Mouse (Mus musculus) MEL (cell line): Measurements from ENCODE around the gene Il17ra. TPM values are rescaled to one million over a fixed set of nuclear protein-coding genes. Genes with fewer than 3 reads are reported as not detected.

Source experiments
- DNase-seq: peaks from one replicate; pipeline ENCODE4 v3.0.0; 2011; ENCODE audit warnings: low read depth, low spot score
- H3K27ac ChIP-seq: 2 replicates; pipeline ENCODE4 v1.5.1; 2012; ENCODE audit warnings: low read depth, mild to moderate bottlenecking, control low read depth, low read length, moderate library complexity; ENCODE audit not compliant: control insufficient read depth
- H3K27me3 ChIP-seq, 2 experiments: fragments of 150-350 bp in 1 of 2; sonication (generic) in 1 of 2; 2 replicates each; pipeline ENCODE4 v1.6.1; 2012; ENCODE audit warnings: low read length in 2 of 2, mild to moderate bottlenecking in 2 of 2, improper control_type of control experiment in 1 of 2, moderate library complexity in 1 of 2; ENCODE audit not compliant: insufficient read depth in 2 of 2, control insufficient read depth in 1 of 2
- H3K36me3 ChIP-seq, 2 experiments: 2 replicates each; pipeline ENCODE4 v1.6.1; 2012 to 2014; ENCODE audit warnings: low read length in 2 of 2, improper control_type of control experiment in 1 of 2, inconsistent platforms in 1 of 2, mild to moderate bottlenecking in 1 of 2; ENCODE audit not compliant: insufficient read depth in 2 of 2, control insufficient read depth in 1 of 2
- H3K4me1 ChIP-seq, 2 experiments: fragments of 150-350 bp in 1 of 2; sonication (generic) in 1 of 2; 2 replicates each; pipeline ENCODE4 v1.6.1; 2012; ENCODE audit warnings: low read length in 2 of 2, improper control_type of control experiment in 1 of 2, mild to moderate bottlenecking in 1 of 2; ENCODE audit not compliant: insufficient read depth in 2 of 2, control insufficient read depth in 1 of 2
- H3K4me3 ChIP-seq, 2 experiments: fragments of 150-350 bp in 1 of 2; sonication (generic) in 1 of 2; 2 replicates each; pipeline ENCODE4 v1.5.1; 2012; ENCODE audit warnings: low read depth in 2 of 2, low read length in 2 of 2, mild to moderate bottlenecking in 2 of 2, moderate library complexity in 2 of 2, control low read depth in 1 of 2, improper control_type of control experiment in 1 of 2; ENCODE audit not compliant: control insufficient read depth in 1 of 2, insufficient read depth in 1 of 2
- H3K79me2 ChIP-seq: 2 replicates; pipeline ENCODE4 v1.6.1; 2012; ENCODE audit warnings: mild to moderate bottlenecking, low read length, moderate library complexity; ENCODE audit not compliant: control insufficient read depth, poor library complexity, insufficient read depth
- H3K9ac ChIP-seq: 2 replicates; pipeline ENCODE4 v1.6.1; 2012; ENCODE audit warnings: low read depth, mild to moderate bottlenecking, control low read depth, low read length, moderate library complexity; ENCODE audit not compliant: control insufficient read depth, poor library complexity, severe bottlenecking
- H3K9me3 ChIP-seq: fragments of 150-350 bp; sonication (generic); replicated peaks from 2 replicates; pipeline ENCODE4 v1.6.1; 2012; ENCODE audit warnings: mild to moderate bottlenecking, low read length, improper control_type of control experiment, moderate library complexity; ENCODE audit not compliant: insufficient read depth
- CHD2 ChIP-seq: IDR thresholded peaks from 2 replicates; pipeline ENCODE4 v1.6.1; 2011; ENCODE audit warnings: low read length, improper control_type of control experiment
- CTCF ChIP-seq, 3 experiments: IDR thresholded peaks in 2 of 3; conservative IDR thresholded peaks in 1 of 3; 2 replicates each; pipeline ENCODE4 v1.5.1; 2011 to 2012; ENCODE audit warnings: low read length in 3 of 3, low read depth in 2 of 3, mild to moderate bottlenecking in 2 of 3, improper control_type of control experiment in 1 of 3, inconsistent platforms in 1 of 3, mixed read lengths in 1 of 3, moderate library complexity in 1 of 3; ENCODE audit not compliant: control insufficient read depth in 1 of 3, insufficient read depth in 1 of 3, poor library complexity in 1 of 3, severe bottlenecking in 1 of 3
- ELF1 ChIP-seq: IDR thresholded peaks from 2 replicates; pipeline ENCODE4 v1.6.1; 2014; ENCODE audit warnings: low read depth, mild to moderate bottlenecking, inconsistent platforms, low read length, improper control_type of control experiment, moderate library complexity
- EP300 ChIP-seq, 2 experiments: IDR thresholded peaks; 2 replicates each; pipeline ENCODE4 v1.6.1; 2011; ENCODE audit warnings: improper control_type of control experiment in 2 of 2, low read length in 2 of 2, low read depth in 1 of 2, mild to moderate bottlenecking in 1 of 2
- ETS1 ChIP-seq: IDR thresholded peaks from 2 replicates; pipeline ENCODE4 v1.6.1; 2012; ENCODE audit warnings: low read depth, mild to moderate bottlenecking, inconsistent platforms, low read length, improper control_type of control experiment, moderate library complexity
- GABPA ChIP-seq: IDR thresholded peaks from 2 replicates; pipeline ENCODE4 v1.6.1; 2012; ENCODE audit warnings: low read depth, mild to moderate bottlenecking, inconsistent platforms, low read length, improper control_type of control experiment, moderate library complexity
- GATA1 ChIP-seq: IDR thresholded peaks from 2 replicates; pipeline ENCODE4 v1.6.1; 2011; ENCODE audit warnings: low read depth, low read length, improper control_type of control experiment
- HCFC1 ChIP-seq: IDR thresholded peaks from 2 replicates; pipeline ENCODE4 v1.6.1; 2012; ENCODE audit warnings: low read depth, mild to moderate bottlenecking, inconsistent platforms, low read length, improper control_type of control experiment, moderate library complexity
- MAX ChIP-seq: IDR thresholded peaks from 2 replicates; pipeline ENCODE4 v1.6.1; 2011; ENCODE audit warnings: low read length, improper control_type of control experiment
- MXI1 ChIP-seq: IDR thresholded peaks from 2 replicates; pipeline ENCODE4 v1.6.1; 2011; ENCODE audit warnings: mild to moderate bottlenecking, low read depth, low read length, improper control_type of control experiment
- MYC ChIP-seq: IDR thresholded peaks from 2 replicates; pipeline ENCODE4 v1.6.1; 2011; ENCODE audit warnings: low read depth, mild to moderate bottlenecking, low read length, improper control_type of control experiment, moderate library complexity
- NELFE ChIP-seq: IDR thresholded peaks from 2 replicates; pipeline ENCODE4 v1.6.1; 2011; ENCODE audit warnings: low read depth, low read length, improper control_type of control experiment
- POLR2A ChIP-seq, 2 experiments: IDR thresholded peaks; 2 replicates each; pipeline ENCODE4 v1.6.1; 2011 to 2012; ENCODE audit warnings: low read length in 2 of 2, mild to moderate bottlenecking in 2 of 2, control low read depth in 1 of 2, improper control_type of control experiment in 1 of 2, low read depth in 1 of 2, moderate library complexity in 1 of 2; ENCODE audit not compliant: control insufficient read depth in 1 of 2, insufficient read depth in 1 of 2, poor library complexity in 1 of 2
- POLR2AphosphoS2 ChIP-seq: IDR thresholded peaks from 2 replicates; pipeline ENCODE4 v1.6.1; 2011; ENCODE audit warnings: low read length, improper control_type of control experiment
- SIN3A ChIP-seq: IDR thresholded peaks from 2 replicates; pipeline ENCODE4 v1.6.1; 2012; ENCODE audit warnings: low read length, improper control_type of control experiment, inconsistent platforms
- SMC3 ChIP-seq: IDR thresholded peaks from 2 replicates; pipeline ENCODE4 v1.6.1; 2011; ENCODE audit warnings: low read depth, low read length, improper control_type of control experiment
- TBP ChIP-seq: IDR thresholded peaks from 2 replicates; pipeline ENCODE4 v1.8.0; 2011; ENCODE audit warnings: low read depth, low read length, improper control_type of control experiment
- TCF12 ChIP-seq: IDR thresholded peaks from 2 replicates; pipeline ENCODE4 v1.6.1; 2014; ENCODE audit warnings: low read depth, mild to moderate bottlenecking, inconsistent platforms, low read length, improper control_type of control experiment, moderate library complexity
- UBTF ChIP-seq: IDR thresholded peaks from 2 replicates; pipeline ENCODE4 v1.6.1; 2012; ENCODE audit warnings: low read depth, mild to moderate bottlenecking, inconsistent platforms, low read length, improper control_type of control experiment, moderate library complexity, borderline replicate concordance; ENCODE audit not compliant: insufficient read depth
- USF1 ChIP-seq: IDR thresholded peaks from 2 replicates; pipeline ENCODE4 v1.6.1; 2014; ENCODE audit warnings: low read depth, mild to moderate bottlenecking, inconsistent platforms, low read length, improper control_type of control experiment, moderate library complexity
- USF2 ChIP-seq, 2 experiments: IDR thresholded peaks; 2 replicates each; pipeline ENCODE4 v1.6.1; 2011 to 2012; ENCODE audit warnings: improper control_type of control experiment in 2 of 2, low read length in 2 of 2, borderline replicate concordance in 1 of 2, inconsistent platforms in 1 of 2, low read depth in 1 of 2, mild to moderate bottlenecking in 1 of 2; ENCODE audit not compliant: insufficient read depth in 1 of 2
- ZKSCAN1 ChIP-seq: IDR thresholded peaks from 2 replicates; pipeline ENCODE4 v1.6.1; 2012; ENCODE audit warnings: low read depth, mild to moderate bottlenecking, inconsistent platforms, low read length, improper control_type of control experiment, moderate library complexity
- ZMIZ1 ChIP-seq: IDR thresholded peaks from 2 replicates; pipeline ENCODE4 v1.6.1; 2012; ENCODE audit warnings: low read depth, mild to moderate bottlenecking, inconsistent platforms, low read length, improper control_type of control experiment, moderate library complexity
- polyA plus RNA-seq, 2 experiments: library from polyadenylated mRNA; stranded (reverse) in 1 of 2; unstranded in 1 of 2; fragments of >175 nt in 1 of 2; fragments of >200 nt in 1 of 2; gene quantifications; 2 replicates each; pipeline versions ENCODE4 v1.2.1 to v1.2.4; 2012; ENCODE audit warnings: low replicate concordance in 2 of 2, low read depth in 1 of 2; ENCODE audit not compliant: insufficient read length in 2 of 2, insufficient read depth in 1 of 2, missing spikeins in 1 of 2
- total RNA-seq: library from RNA; depleted of rRNA; stranded (reverse); fragments of 300-350 nt; gene quantifications from 2 replicates; pipeline ENCODE4 v1.2.3, GENCODE M21; 2012

Il17ra gene
- total and polyA plus RNA-seq, 3 experiments: 18.0 to 43.3 TPM; not detected in 1

GRCm38 (mm10) chr6:120452384-120453102 lies 10.5 kb upstream of the Il17ra start:
- DNase-seq: peak; percentile 38
- H3K9me3 ChIP-seq: no peaks in the 10 kb centered on the region
- peak overlapping the region; percentile 27 for H3K9ac ChIP-seq
- peak overlapping the region; percentile 17 to 21; a peak in 3 of 4 replicates for H3K4me3 ChIP-seq
- H3K27me3 ChIP-seq: no peaks in the 10 kb centered on the region
- peaks cover 13 to 32% of the 10 kb centered on the region in 2 experiments for H3K4me1 ChIP-seq
- no peaks in the 10 kb centered on the region for H3K79me2 ChIP-seq
- peaks cover 0 to 30% of the 10 kb centered on the region in 2 experiments; a peak in 2 of 4 replicates for H3K36me3 ChIP-seq
- 0 out of 2 replicates have a peak, but pooled peaks have one; percentile 15 for TF ChIP-seq GATA1
- no peak for TF ChIP-seq ELF1
- peak overlapping the region; percentile 51 for H3K27ac ChIP-seq

DNA sequence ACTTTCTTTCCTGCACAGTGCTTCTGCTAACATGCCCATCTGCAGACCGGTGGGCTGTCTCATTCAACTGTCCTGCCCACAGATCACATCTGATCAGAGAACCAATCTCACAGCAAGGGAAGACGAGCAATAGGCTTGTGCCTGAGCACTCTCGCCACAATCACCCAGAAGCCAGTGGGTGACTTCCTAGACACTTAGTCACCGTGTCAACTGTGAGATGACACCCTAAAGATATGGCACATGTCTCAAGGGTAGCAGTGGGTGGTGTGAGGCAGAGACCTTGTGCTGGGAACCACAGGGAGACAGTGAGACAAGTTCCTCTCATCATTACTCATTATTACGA lies 10.0 kb upstream of the Il17ra start:
- H3K27ac ChIP-seq: peak overlapping the region; percentile 51
- TF ChIP-seq MAX (peak; percentile 87), USF2 (IDR thresholded peaks at IDR 0.05; ENCODE audit: borderline replicate concordance in 1 of 2, insufficient read depth in 1 of 2, low read depth in 1 of 2, low read length in 2 of 2) (no peak), TCF12 (peak; percentile 16; the same call in 1 of the 2 replicates), GABPA (no peak), NELFE (peak; percentile 50; the same call in 1 of the 2 replicates), HCFC1 (peak; percentile 49; the same call in 1 of the 2 replicates), USF1 (no peak), ZKSCAN1 (no peak), TBP (peak; percentile 81), ZMIZ1 (0 out of 2 replicates have a peak, but pooled peaks have one; percentile 45), POLR2AphosphoS2 (peak; percentile 35; the same call in 1 of the 2 replicates), UBTF (no peak), ETS1 (peak; percentile 63), GATA1 (peak; percentile 68; the same call in 1 of the 2 replicates), POLR2A (IDR thresholded peaks at IDR 0.05; ENCODE audit: control insufficient read depth in 1 of 2, insufficient read depth in 1 of 2, low read depth in 1 of 2, low read length in 2 of 2, poor library complexity in 1 of 2) (peak in 1 of 2 experiments; percentile 54; a peak in 1 of 4 replicates), EP300 (IDR thresholded peaks at IDR 0.05; ENCODE audit: low read depth in 1 of 2, low read length in 2 of 2) (peak; percentile 32 to 72; a peak in 3 of 4 replicates), CTCF (IDR thresholded peaks at IDR 0.05 in 2 of 3, conservative IDR thresholded peaks at IDR 0.05 in 1 of 3; ENCODE audit: control insufficient read depth in 1 of 3, insufficient read depth in 1 of 3, low read depth in 2 of 3, low read length in 3 of 3, poor library complexity in 1 of 3, severe bottlenecking in 1 of 3) (no peak), CHD2 (no peak), SIN3A (peak; percentile 74), MYC (peak; percentile 89), SMC3 (no peak), MXI1 (peak; percentile 83)
- H3K4me3 ChIP-seq: peak overlapping the region; percentile 17 to 21; a peak in 3 of 4 replicates
- H3K27me3 ChIP-seq: no peaks in the 10 kb centered on the region
- H3K9ac ChIP-seq: peak overlapping the region; percentile 27
- H3K4me1 ChIP-seq: peaks cover 13 to 32% of the 10 kb centered on the region in 2 experiments
- DNase-seq: peak; percentile 90
- H3K36me3 ChIP-seq: peaks cover 0 to 30% of the 10 kb centered on the region in 2 experiments; a peak in 2 of 4 replicates
- no peaks in the 10 kb centered on the region for H3K9me3 ChIP-seq
- no peaks in the 10 kb centered on the region for H3K79me2 ChIP-seq
